Mouse (Mus musculus) liver, embryonic 11.5 days (tissue): Measurements from ENCODE around the gene Bcar1. TPM values are rescaled to one million over a fixed set of nuclear protein-coding genes. Genes with fewer than 3 reads are reported as not detected.

ENCODE experiments used
- ATAC-seq: fragments of 200-750 bp; cut with Nextera tagmentation; replicated peaks from 2 replicates; pipeline ENCODE4 v1.8.0; 2017; ENCODE audit warnings: moderate number of reproducible peaks, mild to moderate bottlenecking, moderate TSS enrichment, moderate library complexity; ENCODE audit not compliant: low FRiP score
- DNase-seq: peaks from one replicate; pipeline ENCODE4 v3.0.0-alpha.2; 2017; ENCODE audit warnings: low spot score
- H3K27ac ChIP-seq: fragments of 300-500 bp; sonication (generic); 2 replicates; pipeline ENCODE4 v1.5.1; 2014; ENCODE audit warnings: mild to moderate bottlenecking, low read depth, low read length, control low read depth
- H3K27me3 ChIP-seq: fragments of 300-500 bp; sonication (generic); replicated peaks from 2 replicates; pipeline ENCODE4 v1.6.1; 2014; ENCODE audit warnings: low read length, mixed read lengths; ENCODE audit not compliant: control insufficient read depth, insufficient read depth
- H3K36me3 ChIP-seq: fragments of 300-500 bp; sonication (generic); 2 replicates; pipeline ENCODE4 v1.6.1; 2014; ENCODE audit warnings: mild to moderate bottlenecking, low read length, moderate library complexity, mixed read lengths; ENCODE audit not compliant: control insufficient read depth, insufficient read depth
- H3K4me1 ChIP-seq: fragments of 300-500 bp; sonication (generic); replicated peaks from 2 replicates; pipeline ENCODE4 v1.6.1; 2014; ENCODE audit warnings: low read length, mixed read lengths; ENCODE audit not compliant: control insufficient read depth, insufficient read depth
- H3K4me2 ChIP-seq: fragments of 300-500 bp; sonication (generic); 2 replicates; pipeline ENCODE4 v1.6.1; 2014; ENCODE audit warnings: mild to moderate bottlenecking, control low read depth, moderate library complexity
- H3K4me3 ChIP-seq: fragments of 300-500 bp; sonication (generic); 2 replicates; pipeline ENCODE4 v1.5.1; 2014; ENCODE audit warnings: low read depth, low read length, control low read depth
- H3K9ac ChIP-seq: fragments of 300-500 bp; sonication (generic); 2 replicates; pipeline ENCODE4 v1.6.1; 2014; ENCODE audit warnings: low read depth, low read length, control low read depth
- H3K9me3 ChIP-seq: fragments of 300-500 bp; sonication (generic); 2 replicates; pipeline ENCODE4 v1.6.1; 2016; ENCODE audit warnings: low read length, inconsistent platforms, mixed read lengths; ENCODE audit not compliant: control insufficient read depth
- WGBS: fragments of 180-500 bp; shearing (Covaris S2); extraction: QIAGEN DNeasy Blood & Tissue Kit; methylation state at CpG from one replicate; pipeline ENCODE4 v1.1.7; 2014; 5-methylcytosine and 5-hydroxymethylcytosine counted together
- polyA plus RNA-seq: library from polyadenylated mRNA; unstranded; fragments of >200 nt; fragmentation: Nextera tagmentation; extraction: Ambion mirVana; gene quantifications from 2 replicates; pipeline ENCODE4 v1.2.1, GENCODE M21; 2014

Gene Bcar1
- polyA plus RNA-seq, 1 experiment from 2014 or later = 27.8 TPM

GRCm38 (mm10) chr8:111773057-111773456 is 29.4 kb upstream of the Bcar1 start:
- H3K4me3 ChIP-seq = no peak overlapping the region
- DNase-seq = no peak
- H3K4me1 ChIP-seq = peaks cover 16% of the 10 kb centered on the region
- WGBS = 85% methylated on average over 7 of the region's 7 CpGs
- H3K4me2 ChIP-seq = no peak overlapping the region
- H3K9ac ChIP-seq = no peak overlapping the region
- H3K9me3 ChIP-seq = no peaks in the 10 kb centered on the region
- no peak for ATAC-seq
- H3K27me3 ChIP-seq = no peaks in the 10 kb centered on the region
- no peak overlapping the region for H3K27ac ChIP-seq
- peaks cover 10% of the 10 kb centered on the region for H3K36me3 ChIP-seq

GRCm38 (mm10) chr8:111772083-111772482 is 28.5 kb upstream of the Bcar1 start:
- Histone ChIP-seq H3K4me3 (no peak overlapping the region), H3K9me3 (no peaks in the 10 kb centered on the region), H3K4me2 (no peak overlapping the region), H3K9ac (no peak overlapping the region), H3K36me3 (peaks cover 12% of the 10 kb centered on the region), H3K27ac (no peak overlapping the region), H3K4me1 (peaks cover 16% of the 10 kb centered on the region), H3K27me3 (no peaks in the 10 kb centered on the region)
- no peak for DNase-seq
- WGBS = 87% methylated on average over 9 of the region's 9 CpGs
- no peak for ATAC-seq

DNA sequence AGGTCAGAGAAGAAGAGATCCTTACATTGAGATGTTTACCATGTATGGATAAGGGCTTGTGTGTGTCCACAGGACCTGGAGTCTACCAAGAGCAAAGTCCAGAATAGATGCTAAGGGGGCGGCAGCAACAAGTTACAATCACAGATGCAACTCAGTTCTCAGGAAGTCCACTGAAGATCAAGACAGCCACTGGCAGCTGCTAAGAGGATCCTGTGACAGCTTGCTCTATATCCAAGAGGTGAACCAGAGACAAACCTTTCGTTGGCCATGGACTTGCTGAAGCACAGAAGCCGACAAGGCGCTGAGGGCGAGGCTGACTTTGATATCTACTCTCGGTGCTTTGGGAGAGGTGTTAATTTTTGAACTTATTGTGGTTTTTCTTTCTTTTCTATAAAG is 28.0 kb upstream of the Bcar1 start:
- H3K27ac ChIP-seq = no peak overlapping the region
- peaks cover 12% of the 10 kb centered on the region for H3K36me3 ChIP-seq
- 90% methylated on average over 6 of the region's 6 CpGs for WGBS
- H3K4me2 ChIP-seq = no peak overlapping the region
- no peaks in the 10 kb centered on the region for H3K27me3 ChIP-seq
- H3K4me3 ChIP-seq = no peak overlapping the region
- no peak for DNase-seq
- ATAC-seq = no peak
- no peaks in the 10 kb centered on the region for H3K9me3 ChIP-seq
- H3K4me1 ChIP-seq = peaks cover 16% of the 10 kb centered on the region
- H3K9ac ChIP-seq = no peak overlapping the region

DNA sequence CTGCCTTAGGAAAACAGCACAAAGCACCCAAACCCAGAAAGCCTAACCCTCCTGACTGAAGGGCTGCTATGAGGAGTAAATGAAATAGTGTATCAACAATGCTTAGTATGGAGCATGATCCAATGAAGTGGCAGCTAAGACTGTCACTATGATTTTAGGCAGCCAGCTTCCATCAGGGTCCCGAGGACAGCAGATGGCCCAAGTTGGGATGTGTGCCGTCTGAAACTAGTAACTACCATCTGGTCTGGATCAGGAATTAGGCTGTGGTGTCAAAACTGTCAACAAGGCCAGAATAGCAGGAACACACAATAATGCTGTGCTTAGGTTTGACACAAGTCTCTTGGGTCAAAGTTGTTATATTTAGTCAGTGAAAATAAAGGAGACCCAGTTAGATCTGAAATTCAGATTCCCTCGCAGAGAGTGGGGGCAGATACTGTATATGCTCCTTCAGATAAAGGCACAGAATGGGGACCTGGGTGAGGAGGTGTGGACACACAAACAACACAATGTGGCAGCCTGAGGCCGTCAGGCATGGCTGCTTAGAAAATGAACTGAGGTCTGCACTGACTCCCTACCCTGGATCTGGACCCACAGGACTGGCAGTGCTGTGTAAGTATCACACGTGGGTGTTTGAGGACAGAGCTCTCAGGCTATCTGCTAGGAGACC is 27.5 kb upstream of the Bcar1 start:
- 84% methylated on average over 5 of the region's 5 CpGs for WGBS
- Histone ChIP-seq H3K9me3 (no peaks in the 10 kb centered on the region), H3K27me3 (no peaks in the 10 kb centered on the region), H3K36me3 (peaks cover 15% of the 10 kb centered on the region), H3K4me3 (no peak overlapping the region), H3K4me1 (peaks cover 16% of the 10 kb centered on the region), H3K4me2 (no peak overlapping the region), H3K27ac (no peak overlapping the region), H3K9ac (no peak overlapping the region)
- ATAC-seq (no peak), DNase-seq (no peak)

DNA sequence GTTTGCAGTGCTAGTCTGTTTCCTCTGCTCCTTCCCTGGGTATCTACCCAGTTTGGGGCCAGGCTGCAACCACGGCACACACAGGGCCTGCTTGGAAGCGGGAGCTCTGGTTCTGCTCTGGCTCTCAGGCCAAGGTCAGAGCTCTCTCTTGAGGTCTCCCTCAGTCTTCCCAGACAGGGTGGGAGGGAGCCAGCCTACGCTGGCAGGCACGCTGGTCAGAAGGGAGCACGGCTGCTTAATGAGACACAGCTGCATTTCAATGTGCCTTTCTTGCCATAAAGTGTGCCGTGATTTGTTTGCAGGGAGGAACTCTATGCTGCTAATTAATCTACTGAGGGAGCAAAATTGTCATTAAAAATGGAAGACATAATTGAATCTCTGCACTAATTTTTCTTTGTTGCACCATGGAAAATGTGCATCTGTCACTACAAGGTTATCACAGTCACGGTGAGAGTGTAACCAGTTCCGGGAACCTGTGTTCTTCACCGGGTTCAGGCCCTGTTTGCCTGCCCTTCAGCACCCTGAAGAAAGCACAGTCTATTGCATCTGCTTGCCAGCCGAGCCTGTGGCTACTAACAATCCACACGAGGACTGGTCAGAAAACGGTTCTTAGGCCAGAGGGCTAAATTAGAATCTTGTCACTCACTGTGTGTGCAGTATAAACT is 26.3 kb upstream of the Bcar1 start:
- Histone ChIP-seq H3K27ac (no peak overlapping the region), H3K36me3 (peaks cover 20% of the 10 kb centered on the region), H3K4me2 (no peak overlapping the region), H3K9me3 (no peaks in the 10 kb centered on the region), H3K4me1 (peaks cover 16% of the 10 kb centered on the region), H3K9ac (no peak overlapping the region), H3K4me3 (no peak overlapping the region), H3K27me3 (no peaks in the 10 kb centered on the region)
- DNase-seq = no peak
- no peak for ATAC-seq
- 71% methylated on average over 12 of the region's 12 CpGs for WGBS

GRCm38 (mm10) chr8:111769296-111769695 is 25.7 kb upstream of the Bcar1 start:
- Histone ChIP-seq H3K36me3 (peaks cover 14% of the 10 kb centered on the region), H3K27ac (no peak overlapping the region), H3K9ac (no peak overlapping the region), H3K4me1 (peaks cover 12% of the 10 kb centered on the region), H3K4me2 (no peak overlapping the region), H3K4me3 (no peak overlapping the region), H3K27me3 (no peaks in the 10 kb centered on the region), H3K9me3 (no peaks in the 10 kb centered on the region)
- no peak for ATAC-seq
- 76% methylated on average over 15 of the region's 15 CpGs for WGBS
- no peak for DNase-seq

DNA sequence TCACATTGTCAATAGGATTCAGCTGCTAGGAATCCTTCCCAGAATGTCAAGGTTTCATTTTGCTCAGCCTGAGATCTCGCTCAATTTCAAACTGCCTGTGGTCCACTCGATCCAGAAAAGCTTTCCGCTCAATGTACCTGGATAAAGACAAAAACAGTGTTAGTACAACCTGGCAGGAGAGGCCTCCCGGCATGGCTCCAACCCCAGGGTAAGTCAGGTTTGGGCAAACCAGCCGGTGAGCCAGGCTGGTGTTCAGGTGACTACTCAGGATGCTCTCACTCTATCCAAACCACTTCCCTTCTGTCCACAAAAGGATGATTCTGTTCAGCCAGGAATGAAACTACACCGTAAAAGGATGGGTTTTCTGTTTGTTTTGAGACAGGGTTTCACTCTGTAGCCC is 25.0 kb upstream of the Bcar1 start:
- Histone ChIP-seq H3K9me3 (no peaks in the 10 kb centered on the region), H3K27me3 (no peaks in the 10 kb centered on the region), H3K4me3 (no peak overlapping the region), H3K9ac (no peak overlapping the region), H3K27ac (no peak overlapping the region; the same call in 1 of the 2 replicates), H3K4me1 (peaks cover 8% of the 10 kb centered on the region), H3K4me2 (no peak overlapping the region), H3K36me3 (peaks cover 14% of the 10 kb centered on the region)
- DNase-seq (no peak), ATAC-seq (no peak)
- 87% methylated on average over 6 of the region's 6 CpGs for WGBS

- Histone ChIP-seq H3K27ac (no peak overlapping the region), H3K27me3 (no peaks in the 10 kb centered on the region), H3K4me1 (peaks cover 8% of the 10 kb centered on the region), H3K4me2 (no peak overlapping the region), H3K9me3 (no peaks in the 10 kb centered on the region), H3K36me3 (peaks cover 12% of the 10 kb centered on the region), H3K4me3 (no peak overlapping the region), H3K9ac (no peak overlapping the region)
- no peak for ATAC-seq
- 85% methylated on average over 4 of the region's 4 CpGs for WGBS
- no peak for DNase-seq
Measured at GRCm38 (mm10) chr8:111765616-111766015, 22.0 kb upstream of the Bcar1 start.

- Histone ChIP-seq H3K9ac (no peak overlapping the region), H3K4me2 (no peak overlapping the region), H3K4me1 (peaks cover 8% of the 10 kb centered on the region), H3K9me3 (no peaks in the 10 kb centered on the region), H3K36me3 (peaks cover 12% of the 10 kb centered on the region), H3K27me3 (no peaks in the 10 kb centered on the region), H3K4me3 (no peak overlapping the region), H3K27ac (no peak overlapping the region)
- no peak for ATAC-seq
- no peak for DNase-seq
- 90% methylated on average over 9 of the region's 9 CpGs for WGBS
Measured at GRCm38 (mm10) chr8:111765096-111765495, 21.5 kb upstream of the Bcar1 start.
